Mouse (Mus musculus) lung, postnatal 0 days (tissue): ENCODE measurements around the gene Slc6a8.
A peak's percentile ranks its signal among the peaks of the same experiment; 100 is the strongest.

Source experiments
- CTCF ChIP-seq: IDR thresholded peaks from 2 replicates; pipeline ENCODE4 v1.5.1; 2016; ENCODE audit warnings: antibody characterized with exemption, mild to moderate bottlenecking
- EP300 ChIP-seq: IDR thresholded peaks from 2 replicates; pipeline ENCODE4 v1.6.1; 2016; ENCODE audit warnings: antibody characterized with exemption, mild to moderate bottlenecking, control low read depth

- TF ChIP-seq CTCF (peak; percentile 66), EP300 (no peak)
These were observed 919 bp upstream of the Slc6a8 start for GRCm38 (mm10) chrX:73672031-73672431.
